12 mouse cellular contexts compared by ENCODE assay signal in the genomic region with DNA sequence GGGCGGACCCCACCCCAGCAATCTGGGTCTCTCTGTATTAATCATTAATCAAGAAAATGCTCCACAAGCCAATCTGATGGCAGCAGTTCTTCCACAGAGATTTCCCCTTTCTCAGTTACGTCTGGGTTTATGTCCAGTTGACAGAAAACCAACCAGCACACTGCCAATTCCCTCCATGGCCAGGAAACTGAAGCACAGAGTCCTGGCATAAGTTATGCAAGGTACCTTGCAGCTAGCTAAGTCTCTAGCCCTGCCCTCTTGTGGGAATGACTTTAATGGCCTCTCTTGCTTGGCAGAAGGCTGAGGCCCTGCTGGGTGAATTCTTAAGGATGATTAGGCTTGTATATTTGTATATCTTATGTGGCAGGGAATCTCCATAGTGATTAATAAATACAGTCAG.
A peak's percentile ranks its signal among the peaks of the same experiment; 100 is the strongest.
DNase-seq lines count a peak whose midpoint lies in the region; ATAC-seq and TF ChIP-seq lines count a peak whose summit lies in the region.
"Had no signal": no experiment of that assay in that cellular context is flagged by ENCODE, and none has a peak within 500 bp of the region (broad histone marks: within the 10 kb centered on the region; RNA-seq: fewer than 3 reads in every experiment).

No protein-coding gene starts in this region.

- H3K4me2 ChIP-seq in intestine, embryonic 15.5 days (replicated peaks): no peak overlapping the region
- H3K4me2 ChIP-seq in intestine, embryonic 16.5 days (ENCODE audit: low read depth, low read length): no peak overlapping the region
- H3K4me2 ChIP-seq in liver, postnatal 0 days (ENCODE audit: low read depth, low read length): no peak overlapping the region
- H3K4me2 ChIP-seq: embryonic facial prominence, embryonic 12.5 days; midbrain, embryonic 15.5 days had no signal

- peak; percentile 42 for DNase-seq in adrenal gland, postnatal 10 days
- no peak for DNase-seq in adrenal gland, adult 2 months
- peak; percentile 38 for DNase-seq in 3134 (ENCODE audit: extremely low read depth, insufficient read length, low spot score)
- peak; percentile 60 for DNase-seq in kidney, adult 9 months
- no peak for DNase-seq in liver, postnatal 0 days
- no peak for DNase-seq in right cerebral cortex, postnatal 4 days
- DNase-seq: adrenal gland, postnatal 25 days; thymus, adult 18-20 months had no signal

- no peak for TF ChIP-seq CTCF in liver, postnatal 0 days (IDR thresholded peaks at IDR 0.05; ENCODE audit: low read depth)

- H3K9me3 ChIP-seq in intestine, embryonic 15.5 days: no peaks in the 10 kb centered on the region
- H3K9me3 ChIP-seq in intestine, embryonic 16.5 days (ENCODE audit: control insufficient read depth, low read length): no peaks in the 10 kb centered on the region
- peaks cover 8% of the 10 kb centered on the region for H3K9me3 ChIP-seq in liver, postnatal 0 days (ENCODE audit: low read length)
- H3K9me3 ChIP-seq: midbrain, embryonic 15.5 days had no signal

- no peak for TF ChIP-seq EP300 in liver, postnatal 0 days (IDR thresholded peaks at IDR 0.05; ENCODE audit: low read depth)

- H3K4me3 ChIP-seq in intestine, embryonic 15.5 days (replicated peaks): no peak overlapping the region
- no peak overlapping the region for H3K4me3 ChIP-seq in intestine, embryonic 16.5 days (ENCODE audit: low read length)
- no peak overlapping the region for H3K4me3 ChIP-seq in liver, postnatal 0 days (ENCODE audit: low read depth, low read length)
- H3K4me3 ChIP-seq: embryonic facial prominence, embryonic 12.5 days; midbrain, embryonic 15.5 days had no signal

- ATAC-seq in intestine, embryonic 15.5 days: peak; percentile 39; the same call in 1 of the 2 replicates
- ATAC-seq in intestine, embryonic 16.5 days: no peak
- ATAC-seq in liver, postnatal 0 days: no peak
- ATAC-seq: midbrain, embryonic 15.5 days had no signal

- peaks cover 11% of the 10 kb centered on the region for H3K4me1 ChIP-seq in intestine, embryonic 15.5 days (replicated peaks)
- H3K4me1 ChIP-seq in intestine, embryonic 16.5 days (ENCODE audit: control insufficient read depth, insufficient read depth, low read length): peaks cover 11% of the 10 kb centered on the region
- no peaks in the 10 kb centered on the region for H3K4me1 ChIP-seq in liver, postnatal 0 days (ENCODE audit: insufficient read depth)

- no peaks in the 10 kb centered on the region for H3K36me3 ChIP-seq in intestine, embryonic 15.5 days
- H3K36me3 ChIP-seq in intestine, embryonic 16.5 days (ENCODE audit: control insufficient read depth, insufficient read depth, low read length): no peaks in the 10 kb centered on the region
- no peaks in the 10 kb centered on the region for H3K36me3 ChIP-seq in liver, postnatal 0 days (replicated peaks; ENCODE audit: insufficient read depth, low read length)
- H3K36me3 ChIP-seq: midbrain, embryonic 15.5 days had no signal

- no peak overlapping the region for H3K27ac ChIP-seq in intestine, embryonic 15.5 days
- H3K27ac ChIP-seq in intestine, embryonic 16.5 days (ENCODE audit: low read length): no peak overlapping the region
- H3K27ac ChIP-seq in liver, postnatal 0 days (ENCODE audit: low read depth): no peak overlapping the region
- H3K27ac ChIP-seq: embryonic facial prominence, embryonic 12.5 days; midbrain, embryonic 15.5 days had no signal

- no peak overlapping the region for H3K9ac ChIP-seq in intestine, embryonic 15.5 days
- H3K9ac ChIP-seq in intestine, embryonic 16.5 days (ENCODE audit: low read depth, low read length): no peak overlapping the region
- H3K9ac ChIP-seq in liver, postnatal 0 days (replicated peaks): no peak overlapping the region
- H3K9ac ChIP-seq: embryonic facial prominence, embryonic 12.5 days; midbrain, embryonic 15.5 days had no signal

- no peaks in the 10 kb centered on the region for H3K27me3 ChIP-seq in intestine, embryonic 15.5 days (replicated peaks)
- H3K27me3 ChIP-seq in intestine, embryonic 16.5 days (replicated peaks; ENCODE audit: control insufficient read depth, insufficient read depth, low read length): no peaks in the 10 kb centered on the region
- H3K27me3 ChIP-seq in liver, postnatal 0 days (ENCODE audit: insufficient read depth, low read length): no peaks in the 10 kb centered on the region
- H3K27me3 ChIP-seq: embryonic facial prominence, embryonic 12.5 days; midbrain, embryonic 15.5 days had no signal

- WGBS in intestine, embryonic 15.5 days: 59% methylated on average over 2 of the region's 2 CpGs
- WGBS in intestine, embryonic 16.5 days: 67% methylated on average over 2 of the region's 2 CpGs
- WGBS in liver, postnatal 0 days (ENCODE audit: insufficient replicate concordance): 66% methylated on average over 2 of the region's 2 CpGs

Comparison
In these comparisons a context has a peak if more than half of its experiments do, and no peak if none do; other contexts are left out.
1. DNase-seq: peak in adrenal gland, postnatal 10 days (single experiment), 3134 (single experiment) and kidney, adult 9 months (single experiment); none in adrenal gland, adult 2 months (single experiment), liver, postnatal 0 days (single experiment) and right cerebral cortex, postnatal 4 days (single experiment).